Mouse (Mus musculus) layer of hippocampus, postnatal 14 days (tissue): ENCODE measurements around the gene Shisal1. TPM values are rescaled to one million over a fixed set of nuclear protein-coding genes. Genes with fewer than 3 reads are reported as not detected.

Experiments used
- DNase-seq, 2 experiments: peaks; one replicate each; pipeline ENCODE4 v3.0.0; 2021 to 2022; ENCODE audit warnings: low spot score in 2 of 2, mixed read lengths in 1 of 2
- long read RNA-seq, 2 experiments: library from polyadenylated mRNA; stranded (forward); transcript quantifications; one replicate each; pipeline ENCODE4 v2.0.0; 2021
- total RNA-seq, 2 experiments: library from RNA; stranded (reverse); gene quantifications; 2 replicates each; pipeline ENCODE4 v1.2.3; 2021

Gene Shisal1
- 10 to 100 TPM; 72.1 to 78.7 TPM for total RNA-seq
- long read RNA-seq, experiment 1, partial matches to known transcripts: 2 of 42 reads
- long read RNA-seq, experiment 1, other reads (novel, unspliced or antisense): 40 of 42 reads
- long read RNA-seq, experiment 2, partial matches to known transcripts: 0 of 39 reads
- long read RNA-seq, experiment 2, other reads (novel, unspliced or antisense): 39 of 39 reads

DNA sequence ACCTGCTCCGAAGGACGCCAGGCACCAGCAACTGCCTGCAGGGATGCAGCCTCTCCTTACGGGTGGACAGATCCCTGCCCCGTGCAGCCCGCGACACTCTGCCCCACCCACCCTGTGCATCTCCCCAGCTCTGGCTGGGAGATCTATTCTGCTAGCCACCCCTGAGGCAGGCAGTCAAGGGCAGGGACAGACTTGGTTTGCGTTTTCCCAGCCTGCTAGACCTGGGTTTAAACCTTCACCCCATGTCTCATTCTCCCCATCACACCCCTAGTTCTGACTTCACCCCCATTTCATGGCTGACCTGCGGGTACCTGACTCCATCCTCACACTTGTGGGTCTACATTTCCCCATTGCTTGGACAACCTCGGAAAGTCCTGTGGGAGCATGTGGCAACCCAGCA lies at the start of gene Shisal1:
Shisal1 (minus strand) TSS at position 101 of the 400 bp plus-strand sequence.
- DNase-seq: no peak

DNA sequence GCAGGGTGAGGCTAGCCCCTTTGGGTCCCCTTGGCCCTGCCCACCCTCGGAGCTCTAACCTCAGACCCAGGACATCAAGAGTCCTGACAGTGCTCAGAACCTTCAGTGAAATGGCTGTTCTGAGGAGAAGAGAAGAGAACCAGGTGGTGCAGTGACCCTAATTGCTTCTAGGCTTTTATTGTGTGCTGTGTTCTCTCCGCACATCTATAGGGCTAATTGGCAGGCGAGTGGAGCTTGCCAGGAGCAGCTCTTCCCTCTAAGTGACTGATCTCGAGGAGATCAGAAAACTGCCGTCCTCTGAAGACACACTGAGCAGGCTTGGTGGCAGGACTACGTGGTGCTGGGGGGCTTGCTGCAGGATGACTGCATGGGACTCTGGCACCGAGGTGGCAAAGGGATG lies 43.6 kb upstream of the Shisal1 start:
- DNase-seq: no peak

DNA sequence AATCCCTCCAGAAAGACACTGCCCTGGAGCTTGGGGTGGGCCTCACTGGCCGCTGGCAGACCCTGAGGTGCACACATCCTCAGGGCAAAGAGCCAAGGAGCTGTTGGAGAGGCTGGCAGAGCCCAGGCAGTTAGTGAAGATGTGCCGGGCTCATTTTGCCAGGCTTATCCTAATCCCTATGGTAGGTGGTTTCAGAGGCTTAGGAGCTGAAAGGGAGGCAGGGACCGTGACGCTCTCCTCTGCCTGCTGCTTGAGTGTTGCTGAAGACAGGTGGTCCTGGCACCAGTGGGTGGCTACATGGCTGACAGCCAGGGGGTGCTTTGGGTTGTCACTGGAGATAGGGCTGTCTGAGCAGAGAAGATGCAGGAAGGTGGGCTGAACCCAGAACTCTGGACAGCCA lies 37.4 kb upstream of the Shisal1 start:
- no peak for DNase-seq

DNA sequence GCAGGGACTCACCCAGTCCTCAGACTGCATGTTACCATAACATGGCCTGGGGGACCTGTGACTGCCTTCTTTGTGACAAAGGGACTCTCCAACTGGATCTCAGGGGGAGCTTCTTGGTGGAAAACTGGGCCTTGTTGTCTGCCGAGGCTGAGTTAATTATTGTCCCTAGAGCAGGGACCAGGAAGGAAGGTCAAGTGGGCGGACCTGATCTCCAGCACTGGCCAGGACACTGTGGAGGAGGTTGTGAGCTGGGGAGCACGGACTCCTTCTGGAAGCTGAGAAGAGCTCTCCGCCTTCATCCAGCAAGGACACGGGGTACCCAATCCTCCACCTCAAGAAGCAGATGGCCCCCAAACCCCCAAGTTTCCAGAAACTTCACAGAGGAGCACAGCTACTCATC lies 36.7 kb upstream of the Shisal1 start:
- no peak for DNase-seq

DNA sequence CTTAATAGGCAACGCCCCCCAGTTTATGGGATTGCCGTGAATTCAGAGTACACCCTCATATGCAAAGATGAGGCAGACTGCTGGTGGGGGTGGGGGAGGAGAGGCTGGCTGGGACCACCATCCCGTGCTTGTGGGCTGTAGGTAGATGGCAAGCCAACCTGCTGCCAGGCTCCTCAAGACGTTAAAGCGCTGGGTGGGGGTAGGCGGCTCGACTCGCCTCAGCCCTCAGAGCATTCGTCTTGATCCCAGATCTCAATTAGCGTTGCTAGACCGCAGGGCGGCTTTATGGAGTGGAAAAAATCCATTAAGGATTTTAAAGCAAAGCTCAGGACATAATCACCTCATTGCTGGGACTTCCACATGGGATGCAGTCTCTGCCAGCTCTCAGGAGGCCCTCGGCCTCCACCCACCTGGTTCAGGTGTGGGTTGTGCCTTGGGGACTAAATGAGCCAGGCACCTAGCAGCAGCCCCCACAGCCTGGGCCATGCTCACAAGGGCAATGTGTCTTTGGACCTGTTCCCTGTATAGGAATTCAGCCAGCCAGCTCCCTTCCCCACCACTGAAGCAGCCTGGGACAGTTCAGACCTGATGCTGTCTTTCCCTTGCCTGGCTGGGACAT lies 34.5 kb upstream of the Shisal1 start:
- DNase-seq: no peak

DNA sequence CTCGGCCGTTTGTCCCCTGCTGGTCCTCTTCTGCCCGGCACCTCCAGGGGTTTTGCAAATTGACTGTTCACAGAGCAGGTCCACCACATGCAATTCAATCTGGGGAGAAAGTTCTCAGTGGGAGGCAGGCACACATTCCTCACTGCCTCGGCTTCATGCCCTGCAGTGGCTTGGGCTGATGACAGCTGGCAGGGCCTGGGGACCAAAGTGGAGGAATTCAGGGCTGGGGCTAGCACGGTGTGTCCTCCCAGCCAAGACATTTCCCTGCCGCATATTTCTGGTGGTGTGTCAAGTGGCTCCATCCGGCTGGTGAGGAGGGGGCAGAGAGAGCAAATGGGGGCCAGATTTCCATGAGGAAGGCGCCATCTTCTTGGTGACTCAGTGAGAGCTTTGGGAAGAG lies 22.5 kb upstream of the Shisal1 start:
- DNase-seq: peak in 1 of 2 experiments; percentile 55

DNA sequence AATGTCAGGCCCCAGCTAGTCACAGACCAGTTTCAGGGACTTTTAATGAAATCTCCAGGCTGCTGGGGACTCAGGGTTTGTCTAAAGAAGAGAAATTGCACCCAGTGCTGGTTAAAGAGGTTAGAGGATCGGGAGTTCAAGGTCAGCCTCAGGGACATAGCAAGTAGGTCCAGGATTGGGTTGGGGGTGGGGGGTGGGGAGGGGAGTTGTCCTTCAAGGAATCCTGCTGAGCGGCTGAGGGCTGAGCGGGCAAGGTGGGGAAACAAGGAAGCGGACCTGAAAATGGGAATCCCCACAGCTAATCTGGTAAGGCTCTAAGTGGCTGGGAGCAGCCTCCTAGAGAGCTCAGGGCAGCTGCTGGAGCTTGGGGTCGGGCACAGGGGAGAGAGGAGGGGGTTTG lies 20.9 kb upstream of the Shisal1 start:
- no peak for DNase-seq

DNA sequence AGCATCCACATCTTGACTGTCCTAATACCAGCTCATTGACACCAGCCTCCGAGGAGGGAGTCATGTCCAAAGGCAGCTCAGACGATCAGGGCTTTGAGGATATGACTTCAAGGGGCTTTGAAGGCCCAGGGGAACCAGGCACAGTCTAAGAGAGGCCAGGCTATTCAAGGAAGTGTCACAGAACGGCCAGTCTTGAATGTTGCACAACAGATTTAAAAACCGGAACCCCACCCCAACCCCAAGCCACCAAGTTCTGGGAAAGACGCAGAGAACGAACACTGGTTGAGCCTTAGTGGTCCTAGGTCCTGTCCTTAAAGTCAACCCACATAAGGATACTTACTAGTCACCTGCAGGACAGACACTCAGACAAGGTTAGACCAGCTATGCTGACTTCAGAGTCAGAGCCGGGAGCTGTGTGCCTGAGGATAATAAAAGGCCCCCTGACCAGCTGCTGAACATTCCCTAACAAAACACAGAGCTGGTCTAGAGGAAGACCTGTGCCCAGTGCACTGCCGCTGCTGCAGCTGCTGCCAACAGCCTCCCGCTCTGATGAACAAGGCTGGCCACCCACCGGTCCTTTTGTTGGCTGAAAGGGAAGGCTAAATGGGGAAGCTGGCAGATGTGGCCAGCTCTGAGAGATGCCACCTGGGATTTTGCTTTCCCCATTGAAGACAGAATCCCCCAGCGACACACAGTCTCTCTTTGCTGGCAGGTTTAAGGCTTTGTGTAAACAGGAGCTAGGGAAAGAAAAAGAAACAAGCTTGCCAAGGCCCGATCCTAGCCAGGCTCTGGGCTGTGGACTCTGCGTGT lies 19.8 kb upstream of the Shisal1 start:
- DNase-seq: no peak

DNA sequence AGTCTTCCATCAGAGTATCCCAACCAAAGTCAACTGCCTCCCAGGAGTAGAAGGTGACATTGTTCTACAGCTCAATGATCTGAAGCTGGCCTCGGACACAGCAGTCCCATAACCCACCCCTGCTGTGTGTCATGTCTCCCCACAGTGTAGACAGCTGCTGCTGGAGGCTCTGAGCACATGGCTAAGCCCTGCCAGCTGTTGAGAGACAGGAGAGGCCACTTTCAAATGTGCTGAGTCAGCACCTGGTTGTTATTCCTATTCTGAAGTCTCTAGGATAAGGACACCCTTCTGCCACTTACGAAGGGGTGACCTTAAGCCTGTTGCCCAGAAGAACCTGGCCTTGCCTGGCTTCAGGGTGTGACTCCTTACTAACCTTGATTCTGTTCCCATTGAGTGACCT lies 14.5 kb upstream of the Shisal1 start:
- DNase-seq: no peak

DNA sequence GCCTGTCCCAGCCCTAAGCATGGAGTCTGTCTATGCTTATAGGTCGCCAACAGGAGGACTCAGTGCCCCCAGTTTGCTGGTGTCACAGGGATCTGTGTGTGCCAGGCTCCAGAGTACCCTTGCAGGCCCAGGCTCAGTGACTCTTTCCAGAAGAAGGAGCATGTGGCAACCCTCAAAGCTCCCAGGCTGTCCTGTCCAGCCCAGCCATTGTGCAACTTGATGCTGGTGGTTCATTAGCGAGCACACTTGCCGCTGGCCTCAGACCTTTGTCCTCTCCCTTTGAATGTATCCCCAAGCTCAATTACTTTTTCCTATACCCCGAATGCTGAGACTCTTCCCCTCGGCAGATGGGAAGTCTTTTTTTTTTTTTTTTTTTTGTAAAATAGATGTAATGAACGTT lies 12.1 kb upstream of the Shisal1 start:
- no peak for DNase-seq

DNA sequence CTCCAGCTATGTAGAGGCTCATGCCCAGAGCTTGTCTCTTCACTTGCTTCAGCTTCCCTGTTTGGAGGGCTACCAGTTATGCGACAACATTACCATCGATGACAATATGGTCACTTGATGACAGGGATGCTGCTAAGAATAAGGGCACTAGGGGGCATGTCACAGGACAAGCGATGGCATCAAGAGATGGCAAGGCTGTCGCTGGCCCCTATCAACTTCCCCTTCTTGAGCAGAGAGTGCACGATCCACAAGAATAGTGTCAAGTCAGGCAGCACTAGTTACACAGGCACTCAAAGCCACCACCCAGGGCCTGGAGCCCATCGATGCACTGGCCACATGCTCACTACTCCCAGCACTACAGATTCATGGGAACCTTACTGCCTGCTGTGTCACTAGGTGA lies 8.4 kb upstream of the Shisal1 start:
- DNase-seq: no peak

DNA sequence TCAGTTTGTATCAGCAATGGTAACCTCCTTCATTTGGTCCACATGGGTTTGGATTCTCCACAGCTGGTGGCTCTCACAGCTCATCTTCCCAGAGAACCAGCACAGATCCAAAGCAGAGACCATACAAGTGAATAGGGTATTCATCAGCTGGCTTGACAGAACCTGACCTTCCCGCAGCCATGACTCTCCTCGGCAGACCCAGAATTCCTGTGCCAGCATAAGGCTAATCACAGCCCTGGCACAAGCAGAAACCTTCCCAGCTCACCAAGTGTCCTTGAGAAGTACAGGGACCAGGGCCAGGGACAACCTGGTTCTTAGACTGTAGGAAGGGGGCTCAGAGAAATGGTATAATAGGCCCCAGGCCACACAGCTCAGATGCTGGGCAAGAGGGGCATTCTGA lies 6.2 kb upstream of the Shisal1 start:
- no peak for DNase-seq

DNA sequence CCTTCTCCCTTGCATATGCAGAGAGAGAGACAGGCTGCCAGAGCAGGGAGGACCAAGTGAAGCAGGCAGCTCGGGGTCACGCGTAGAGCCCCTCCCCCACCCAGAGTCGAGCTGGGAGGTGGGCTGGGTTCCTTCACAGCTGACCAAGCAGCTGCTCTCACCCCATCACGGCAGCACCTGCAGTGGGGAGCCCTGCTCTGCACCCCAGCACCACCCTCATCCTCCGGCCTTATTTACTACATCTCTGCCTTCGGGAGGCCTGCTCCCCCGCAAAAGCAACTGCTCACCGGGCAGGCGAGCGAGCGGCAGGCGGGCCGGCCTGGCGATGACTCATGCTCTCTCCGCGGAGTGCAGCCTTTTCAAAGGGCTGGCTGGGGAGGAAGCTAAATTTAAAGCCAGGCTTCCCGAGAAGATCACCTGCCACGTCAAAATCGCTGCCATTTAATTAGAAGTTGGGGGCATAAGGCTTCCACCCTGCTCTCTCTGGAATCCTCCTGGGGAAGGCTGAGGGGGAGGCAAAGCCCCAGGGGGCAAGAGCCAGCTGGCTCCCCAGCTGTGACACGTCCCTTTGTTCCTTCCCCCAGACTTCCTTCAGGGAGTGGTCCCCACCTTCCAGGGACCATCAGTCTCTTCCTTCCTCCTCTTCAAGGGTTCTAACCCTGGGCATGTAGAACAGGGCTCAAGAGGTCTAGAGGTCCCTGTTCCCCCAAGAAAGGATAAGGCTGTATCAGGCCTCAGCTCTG lies 3.7 kb upstream of the Shisal1 start:
- peak in 1 of 2 experiments; percentile 39 for DNase-seq

DNA sequence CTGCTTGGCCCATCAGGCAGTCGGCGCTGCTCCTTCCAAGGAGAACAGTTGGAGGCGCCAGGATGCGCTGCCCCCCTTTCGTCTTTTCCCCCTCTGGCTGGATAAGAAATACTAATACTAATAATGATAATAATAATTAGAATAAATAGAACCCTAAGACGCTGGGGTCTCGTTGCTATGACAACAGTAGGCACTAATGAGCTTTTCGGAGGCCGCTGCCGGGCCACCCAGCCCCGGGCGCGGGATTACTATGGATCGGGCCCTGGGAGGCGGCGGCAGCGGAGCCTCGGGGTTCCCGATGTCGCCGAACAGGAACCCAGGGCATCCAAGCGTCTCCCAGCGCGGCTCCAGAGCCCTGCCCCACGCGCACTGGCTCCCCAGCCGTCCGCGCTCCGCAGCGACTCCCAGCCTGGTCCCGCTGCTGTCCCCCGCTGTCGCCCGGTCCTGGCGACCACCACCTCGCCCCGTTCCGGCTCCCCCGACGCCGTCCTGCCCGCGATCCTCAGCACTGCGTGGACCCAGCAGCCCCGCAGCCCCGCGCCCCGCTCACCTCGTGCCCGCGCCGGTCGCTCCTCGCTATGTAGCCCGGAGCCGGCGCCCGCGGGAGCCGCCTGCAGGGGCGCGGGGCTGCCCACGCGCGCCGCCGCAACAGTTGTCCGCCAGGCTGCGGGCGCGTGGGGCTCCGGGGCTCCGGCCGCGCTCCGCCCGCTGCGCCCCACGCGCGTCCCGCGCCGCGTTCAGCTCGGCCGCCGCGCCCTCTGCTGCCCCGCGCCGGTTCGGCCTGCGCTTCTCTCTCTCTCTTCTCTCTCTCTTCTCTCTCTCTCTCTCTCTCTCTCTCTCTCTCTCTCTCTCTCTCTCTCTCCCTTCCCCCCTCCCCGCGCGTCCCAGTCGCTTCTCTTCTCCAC lies 833 bp downstream of the Shisal1 start:
- peak; percentile 42 to 46 for DNase-seq

DNA sequence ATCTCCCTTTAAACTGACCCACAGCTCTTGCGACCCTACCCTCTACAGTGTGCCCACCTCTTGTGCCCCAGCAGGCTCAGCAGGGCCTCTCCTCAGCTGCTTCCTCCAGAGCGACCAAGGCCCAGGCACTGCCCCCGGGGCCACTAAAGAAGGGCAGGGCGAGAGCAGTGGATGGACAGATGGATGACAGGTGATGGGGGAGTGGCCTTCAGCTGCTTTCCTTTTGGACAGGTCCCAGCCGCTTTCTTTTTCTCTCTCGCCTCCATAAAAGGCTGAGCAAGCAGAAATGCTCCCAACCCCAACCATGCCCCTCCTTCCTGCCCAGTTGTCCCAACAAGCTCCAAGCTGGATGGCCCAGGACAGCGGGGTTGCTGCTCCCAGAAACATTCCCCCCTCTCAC lies 2.7 kb downstream of the Shisal1 start:
- DNase-seq: no peak

DNA sequence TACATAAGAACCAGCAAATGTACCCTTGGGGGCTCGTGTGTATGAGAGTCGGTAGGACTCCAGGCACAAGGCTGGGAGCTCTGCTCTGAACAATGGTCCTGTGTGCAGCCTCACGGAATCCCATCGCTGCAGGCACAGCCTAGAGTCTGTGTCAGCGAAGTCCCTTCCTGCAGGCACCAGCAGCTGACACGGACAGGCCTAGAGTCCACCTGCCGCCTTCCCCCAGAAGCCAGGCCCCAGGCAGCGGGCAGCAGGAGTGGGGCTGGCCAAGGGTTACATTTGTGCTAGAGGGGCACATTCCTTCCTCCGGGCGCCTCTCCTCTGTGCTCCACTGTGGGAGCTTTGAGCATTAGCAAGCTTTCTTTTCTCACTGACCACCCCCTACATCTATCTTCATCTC lies 3.3 kb downstream of the Shisal1 start:
- no peak for DNase-seq

DNA sequence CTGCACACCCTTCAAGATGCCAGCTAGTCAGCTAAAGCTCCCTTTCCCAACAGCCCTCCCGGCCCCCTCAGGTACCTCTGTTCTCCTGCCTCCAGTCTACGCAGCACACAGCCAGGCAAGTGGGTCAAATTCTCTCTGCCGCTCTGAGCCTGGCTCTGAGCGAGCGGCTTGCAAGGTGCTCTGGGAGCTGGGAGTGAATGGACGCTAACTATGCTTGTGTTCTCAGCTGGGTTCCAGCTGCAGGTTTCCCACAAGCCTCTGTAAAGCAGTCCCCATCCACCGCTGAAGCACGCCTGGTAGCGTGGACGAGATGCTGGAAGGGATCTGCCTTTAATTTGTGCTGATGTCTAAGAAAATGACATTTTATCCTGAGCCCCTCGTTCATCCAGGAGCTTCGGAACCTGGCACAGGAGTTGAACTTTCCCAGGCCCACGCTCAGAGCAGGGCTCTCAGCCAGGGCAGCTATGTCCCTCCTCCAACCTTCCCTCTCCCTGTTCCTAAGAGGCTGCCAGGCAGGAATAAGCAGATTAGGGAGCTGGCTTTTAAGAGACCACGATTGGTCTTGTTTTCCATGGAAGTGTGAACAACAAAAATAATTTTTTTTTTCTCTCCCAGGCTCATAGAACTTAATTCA lies 5.1 kb downstream of the Shisal1 start:
- no peak for DNase-seq

DNA sequence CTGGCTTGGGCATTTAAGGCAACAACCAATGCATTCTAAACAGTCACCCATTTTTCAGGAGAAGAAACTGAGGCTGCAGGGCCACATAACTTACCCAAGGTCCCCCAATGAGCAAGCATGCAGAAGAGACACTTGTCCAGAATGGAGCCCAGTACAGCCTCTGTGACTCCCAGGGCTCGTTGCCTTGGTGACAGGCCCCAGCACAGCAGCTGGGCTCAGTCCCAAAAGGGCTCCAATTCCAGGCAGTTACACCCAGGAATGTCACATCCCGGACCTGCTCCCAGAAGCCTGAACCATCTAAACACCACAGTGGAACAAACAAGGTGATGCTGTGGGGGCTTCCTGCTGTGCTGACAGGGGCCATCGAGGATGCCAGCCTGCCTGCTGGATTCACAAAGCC lies 6.1 kb downstream of the Shisal1 start:
- no peak for DNase-seq

DNA sequence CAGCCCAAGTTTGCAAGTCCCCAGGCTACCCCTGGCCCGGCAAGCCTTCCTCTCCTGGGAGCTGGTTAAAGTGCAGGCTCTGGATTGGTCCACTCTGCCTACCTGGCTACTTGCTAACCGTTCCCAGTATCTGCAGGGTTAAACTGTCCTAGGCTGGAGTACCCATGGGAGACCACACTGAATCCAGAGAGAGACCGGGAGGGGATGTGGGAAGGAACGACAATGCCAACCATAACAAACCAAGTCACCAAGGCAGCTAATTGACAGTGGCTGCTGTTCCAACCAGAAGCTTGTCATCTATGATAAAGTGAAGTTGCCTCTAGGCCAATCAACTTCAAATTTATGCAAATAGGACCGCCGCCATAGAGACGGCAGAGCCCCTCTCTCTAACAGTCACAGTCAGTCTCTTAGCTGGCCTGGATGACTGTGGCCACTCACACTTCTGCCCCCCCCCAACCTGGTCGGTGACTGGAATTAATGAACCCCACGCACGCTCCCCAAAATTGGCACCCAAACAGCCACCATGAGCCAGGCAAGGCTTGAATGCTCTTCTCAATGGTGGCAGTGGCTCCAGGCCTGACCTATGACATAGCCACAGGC lies 13.2 kb downstream of the Shisal1 start:
- DNase-seq: no peak

DNA sequence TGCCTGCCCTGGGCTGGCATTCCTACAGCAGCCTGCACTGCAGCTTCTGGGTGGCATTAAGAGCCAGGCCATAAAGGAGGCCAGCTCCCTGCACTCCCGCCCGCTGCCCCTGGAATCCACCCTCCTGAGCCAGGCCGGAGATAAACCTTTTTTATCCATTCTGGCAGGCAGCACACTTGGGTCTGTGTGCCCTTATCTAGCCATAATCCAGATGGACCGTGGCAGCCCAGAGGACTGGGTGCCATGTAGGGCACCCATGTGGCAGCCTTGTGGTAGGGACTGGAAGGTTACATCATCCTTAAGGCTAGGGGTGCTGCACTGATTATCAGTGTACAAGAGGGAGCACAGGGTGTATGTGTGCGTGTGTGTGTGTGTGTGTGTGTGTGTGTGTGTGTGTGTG lies 16.4 kb downstream of the Shisal1 start:
- DNase-seq: no peak
